ENCODE assay signal across 21 mouse cellular contexts in genomic region chr5:135894958-135895357, GRCm38 (mm10). TPM values are rescaled to one million over a fixed set of nuclear protein-coding genes. Genes with fewer than 3 reads are reported as not detected.
DNase-seq lines count a peak whose midpoint lies in the region; ATAC-seq and TF ChIP-seq lines count a peak whose summit lies in the region.
"Had no signal": no experiment of that assay in that cellular context is flagged by ENCODE, and none has a peak within 500 bp of the region (broad histone marks: within the 10 kb centered on the region; RNA-seq: fewer than 3 reads in every experiment).

No protein-coding gene starts in this region.

- intact Hi-C loops in heart, postnatal 14 days (cut with DNase I): no loop called here

- 40% methylated on average over 6 of the region's 6 CpGs for WGBS in heart, embryonic 13.5 days
- 50% methylated on average over 6 of the region's 6 CpGs for WGBS in heart, postnatal 0 days

- H3K4me3 ChIP-seq in heart, embryonic 13.5 days: no peak overlapping the region
- no peak overlapping the region for H3K4me3 ChIP-seq in heart, postnatal 0 days (ENCODE audit: low read depth, low read length)
- H3K4me3 ChIP-seq: embryonic facial prominence, embryonic 12.5 days; forebrain, embryonic 12.5 days; hindbrain, embryonic 10.5 days; intestine, embryonic 15.5 days; kidney, embryonic 15.5 days had no signal

- peaks cover 20% of the 10 kb centered on the region; the same call in 1 of the 2 replicates for H3K4me1 ChIP-seq in heart, embryonic 13.5 days
- H3K4me1 ChIP-seq in heart, postnatal 0 days (ENCODE audit: control insufficient read depth, insufficient read depth): no peaks in the 10 kb centered on the region
- H3K4me1 ChIP-seq: forebrain, embryonic 12.5 days; hindbrain, embryonic 10.5 days; intestine, embryonic 15.5 days had no signal

- peaks cover 10% of the 10 kb centered on the region for H3K27me3 ChIP-seq in heart, embryonic 13.5 days (replicated peaks)
- H3K27me3 ChIP-seq in heart, postnatal 0 days (ENCODE audit: control insufficient read depth, insufficient read depth, low read length): no peaks in the 10 kb centered on the region
- H3K27me3 ChIP-seq: intestine, embryonic 15.5 days; Patski had no signal

- no peak overlapping the region for H3K9ac ChIP-seq in heart, embryonic 13.5 days
- no peak overlapping the region for H3K9ac ChIP-seq in heart, postnatal 0 days (replicated peaks; ENCODE audit: low read depth, low read length)
- H3K9ac ChIP-seq: embryonic facial prominence, embryonic 12.5 days; forebrain, embryonic 12.5 days; hindbrain, embryonic 14.5 days; intestine, embryonic 15.5 days; kidney, embryonic 15.5 days had no signal

- H3K36me3 ChIP-seq in heart, embryonic 13.5 days: no peaks in the 10 kb centered on the region
- no peaks in the 10 kb centered on the region for H3K36me3 ChIP-seq in heart, postnatal 0 days (replicated peaks; ENCODE audit: control insufficient read depth, insufficient read depth, low read length)
- H3K36me3 ChIP-seq: embryonic facial prominence, embryonic 12.5 days; forebrain, embryonic 12.5 days; hindbrain, embryonic 10.5 days; intestine, embryonic 15.5 days; kidney, embryonic 15.5 days had no signal

- peak; percentile 62; the same call in 1 of the 2 replicates for TF ChIP-seq EP300 in heart, postnatal 0 days (IDR thresholded peaks at IDR 0.05; ENCODE audit: low read depth)

- no peak for TF ChIP-seq CTCF in heart, postnatal 0 days (IDR thresholded peaks at IDR 0.05; ENCODE audit: low read depth)

- H3K4me2 ChIP-seq in heart, embryonic 13.5 days: no peak overlapping the region
- no peak overlapping the region for H3K4me2 ChIP-seq in heart, postnatal 0 days (ENCODE audit: low read depth, low read length)
- H3K4me2 ChIP-seq: embryonic facial prominence, embryonic 12.5 days; forebrain, embryonic 12.5 days; hindbrain, embryonic 14.5 days; intestine, embryonic 15.5 days; kidney, embryonic 15.5 days had no signal

- peak overlapping the region; percentile 42; the same call in 1 of the 2 replicates for H3K27ac ChIP-seq in heart, embryonic 13.5 days (replicated peaks)
- H3K27ac ChIP-seq in heart, postnatal 0 days (ENCODE audit: low read depth): 0 out of 2 replicates have a peak overlapping the region, but pooled peaks have one; percentile 13
- H3K27ac ChIP-seq: embryonic facial prominence, embryonic 12.5 days; forebrain, embryonic 12.5 days; hindbrain, embryonic 10.5 days; hindbrain, embryonic 14.5 days; intestine, embryonic 15.5 days; kidney, embryonic 15.5 days had no signal

- no peaks in the 10 kb centered on the region for H3K9me3 ChIP-seq in heart, embryonic 13.5 days
- H3K9me3 ChIP-seq in heart, postnatal 0 days (replicated peaks; ENCODE audit: control insufficient read depth, low read length): no peaks in the 10 kb centered on the region
- H3K9me3 ChIP-seq: embryonic facial prominence, embryonic 12.5 days; forebrain, embryonic 12.5 days; hindbrain, embryonic 10.5 days; intestine, embryonic 15.5 days; kidney, embryonic 15.5 days had no signal

- DNase-seq in heart, adult 11 months: peak; percentile 79
- no peak for DNase-seq in heart, postnatal 4 days
- no peak for DNase-seq in heart, adult 18-20 months
- peak; percentile 62 for DNase-seq in heart, postnatal 0 days (ENCODE audit: low spot score)
- DNase-seq in heart, postnatal 14 days: no peak
- no peak for DNase-seq in kidney, adult 18-20 months
- DNase-seq: adrenal gland, adult 8-10 months; cerebellum, adult 11-12 months; cerebellum, adult 9-10 months; cerebellum, postnatal 25 days; gastrocnemius, postnatal 10 days; kidney, adult 2 months had no signal

- ATAC-seq in heart, embryonic 13.5 days (ENCODE audit: extremely low read depth, insufficient number of reproducible peaks, low FRiP score, low TSS enrichment): no peak
- ATAC-seq in heart, postnatal 0 days (ENCODE audit: insufficient read depth, low read depth): peak; percentile 65; the same call in 1 of the 2 replicates
- ATAC-seq: forebrain, embryonic 16.5 days; intestine, embryonic 15.5 days; Patski had no signal

RNA-seq across cellular contexts. Expression of gene Hspb1, which starts 7.2 kb away (rescaled TPM):
- 100 to 1,000 TPM; 397 to 401 TPM for total RNA-seq in heart, postnatal 4 days (2021)
- polyA plus RNA-seq in heart, embryonic 13.5 days (2015; fragmentation: Nextera tagmentation; extraction: Ambion mirVana): 863 and 944 TPM in 2 replicates
- total RNA-seq in heart, adult 18-20 months (2021): 100 to 1,000 TPM; 501 to 698 TPM
- 1,178 and 1,316 TPM in 2 replicates for total RNA-seq in heart, postnatal 0 days (2014; rRNA removed; ENCODE audit: low replicate concordance)
- 974 and 1,039 TPM in 2 replicates for polyA plus RNA-seq in heart, postnatal 0 days (2015; fragmentation: Nextera tagmentation; extraction: Ambion mirVana)
- total RNA-seq in heart, postnatal 14 days (2021): 100 to 1,000 TPM; 271 to 306 TPM

RNA-seq across cellular contexts. Expression of gene Ywhag, which starts 39.5 kb away (rescaled TPM):
- total RNA-seq in heart, postnatal 4 days (2021): 100 to 1,000 TPM; 285 to 292 TPM
- polyA plus RNA-seq in heart, embryonic 13.5 days (2015; fragmentation: Nextera tagmentation; extraction: Ambion mirVana): 157 and 163 TPM in 2 replicates
- 100 to 1,000 TPM; 285 to 287 TPM for total RNA-seq in heart, adult 18-20 months (2021)
- 47.3 and 67.2 TPM in 2 replicates for total RNA-seq in heart, postnatal 0 days (2014; rRNA removed; ENCODE audit: low replicate concordance)
- polyA plus RNA-seq in heart, postnatal 0 days (2015; fragmentation: Nextera tagmentation; extraction: Ambion mirVana): 137 and 149 TPM in 2 replicates
- total RNA-seq in heart, postnatal 14 days (2021): 100 to 1,000 TPM; 284 to 301 TPM

Comparison
In these comparisons a context has a peak if more than half of its experiments do, and no peak if none do; other contexts are left out.
1. DNase-seq: peak in heart, adult 11 months (single experiment) and heart, postnatal 0 days (single experiment); none in heart, postnatal 4 days (single experiment), heart, adult 18-20 months (0 of 2), heart, postnatal 14 days (0 of 2) and kidney, adult 18-20 months (single experiment).